Mouse (Mus musculus): Measurements from ENCODE around the gene Anp32b.

The Anp32b gene

GRCm38 (mm10) chr4:46505361-46506057 lies 54.8 kb downstream of the Anp32b start:
- DNase-seq (ENCODE audit: low spot score): no peak

- peak; percentile 94 for DNase-seq (ENCODE audit: low spot score)
Measured at GRCm38 (mm10) chr4:46506801-46507610, 56.3 kb downstream of the Anp32b start.

- peak; percentile 81 for DNase-seq (ENCODE audit: low spot score)
Measured at GRCm38 (mm10) chr4:46507736-46508460, 57.2 kb downstream of the Anp32b start.

DNA sequence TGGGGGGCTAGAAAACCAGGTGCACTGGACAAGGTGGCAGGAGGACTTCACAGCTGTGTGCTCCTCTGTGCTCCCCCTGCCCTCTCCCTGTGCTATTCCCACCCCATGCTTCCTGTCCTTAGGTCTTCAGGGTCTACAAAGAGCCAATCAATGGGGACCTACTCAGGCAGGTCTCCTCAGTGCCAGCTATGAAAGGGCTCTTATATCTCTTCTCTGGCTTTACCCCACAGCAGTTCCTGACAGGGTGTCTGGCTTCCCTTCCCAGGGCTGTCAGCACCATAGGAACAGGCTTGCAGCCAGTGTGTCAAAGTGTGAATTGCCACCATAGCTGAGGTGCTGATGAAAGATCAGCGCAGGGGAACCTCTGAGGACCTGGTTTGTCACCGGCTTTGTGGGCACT lies 69.8 kb downstream of the Anp32b start:
- DNase-seq (ENCODE audit: low spot score): no peak

DNA sequence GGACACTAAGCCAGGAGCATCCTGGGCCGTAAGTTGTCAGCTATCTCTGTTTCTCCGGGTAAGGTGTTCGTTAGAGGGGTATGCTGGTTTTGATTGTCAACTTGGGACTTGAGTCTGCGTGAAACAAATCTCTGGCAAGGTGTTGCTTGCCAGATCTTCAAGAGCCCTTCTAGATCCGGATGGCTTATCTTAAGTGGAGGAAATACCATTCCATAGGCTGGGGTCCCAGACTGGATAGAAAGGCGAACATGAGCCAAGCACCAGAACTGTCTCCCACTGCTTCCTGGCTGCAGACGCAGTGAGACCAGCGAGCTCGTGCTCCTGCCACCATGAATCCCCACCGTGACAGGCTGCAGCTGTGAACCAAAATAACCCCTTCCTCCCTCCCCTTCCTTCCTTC lies 70.8 kb downstream of the Anp32b start:
- no peak for DNase-seq (ENCODE audit: low spot score)

Measured in embryo, embryonic 10 days (tissue).